Mouse (Mus musculus) mesoderm, embryonic 11.5 days (tissue): ENCODE measurements around the gene Med18.

Source experiments
- DNase-seq: peaks from one replicate; pipeline ENCODE4 v3.0.0-alpha.2; 2012; ENCODE audit warnings: low read depth, low spot score

The Med18 gene

GRCm38 (mm10) chr4:132463430-132464254 is at the start of gene Med18:
Med18 (minus strand) TSS chr4:132463921.
- DNase-seq = peak; percentile 95

GRCm38 (mm10) chr4:132512080-132512479 is 48.4 kb upstream of the Med18 start:
- no peak for DNase-seq

GRCm38 (mm10) chr4:132510352-132510798 is 46.7 kb upstream of the Med18 start, which contains the start of gene Sesn2:
Sesn2 (minus strand) TSS chr4:132510501.
- DNase-seq = peak; percentile 98

GRCm38 (mm10) chr4:132509621-132510296 is 46.0 kb upstream of the Med18 start:
- peak; percentile 93 for DNase-seq

- DNase-seq = no peak
Observed at GRCm38 (mm10) chr4:132507210-132507609, 43.5 kb upstream of the Med18 start.

GRCm38 (mm10) chr4:132506250-132506649 is 42.5 kb upstream of the Med18 start:
- DNase-seq = no peak

- no peak for DNase-seq
Observed at GRCm38 (mm10) chr4:132505800-132506199, 42.1 kb upstream of the Med18 start.

GRCm38 (mm10) chr4:132505034-132505738 is 41.5 kb upstream of the Med18 start:
- no peak for DNase-seq

- DNase-seq = no peak
Observed at GRCm38 (mm10) chr4:132503344-132503743, 39.6 kb upstream of the Med18 start.

GRCm38 (mm10) chr4:132501639-132502038 is 37.9 kb upstream of the Med18 start:
- DNase-seq = no peak

GRCm38 (mm10) chr4:132494271-132494918 is 30.7 kb upstream of the Med18 start:
- DNase-seq = no peak

GRCm38 (mm10) chr4:132492178-132493060 is 28.7 kb upstream of the Med18 start:
- no peak for DNase-seq

GRCm38 (mm10) chr4:132491748-132492147 is 28.0 kb upstream of the Med18 start:
- no peak for DNase-seq

- DNase-seq = no peak
Observed at GRCm38 (mm10) chr4:132491057-132491456, 27.3 kb upstream of the Med18 start.

GRCm38 (mm10) chr4:132490273-132491010 is 26.7 kb upstream of the Med18 start:
- no peak for DNase-seq

- no peak for DNase-seq
Observed at GRCm38 (mm10) chr4:132488976-132489375, 25.3 kb upstream of the Med18 start.

GRCm38 (mm10) chr4:132488521-132488920 is 24.8 kb upstream of the Med18 start:
- no peak for DNase-seq

GRCm38 (mm10) chr4:132484820-132485219 is 21.1 kb upstream of the Med18 start:
- no peak for DNase-seq

- DNase-seq = no peak
Observed at GRCm38 (mm10) chr4:132484231-132484630, 20.5 kb upstream of the Med18 start.
